Mouse (Mus musculus) cortical plate, adult 2 months (tissue): Measurements from ENCODE around the gene Tmem143.

ENCODE experiments used
- CTCF ChIP-seq: fragments of 200-500 bp; IDR thresholded peaks from 2 replicates; pipeline ENCODE4 v1.5.1; 2011; ENCODE audit warnings: mild to moderate bottlenecking, control low read depth, low read length; ENCODE audit not compliant: insufficient read depth; ENCODE audit errors: extremely low read depth
- POLR2A ChIP-seq: fragments of 200-500 bp; IDR thresholded peaks from 2 replicates; pipeline ENCODE4 v1.6.1; 2011; ENCODE audit warnings: mild to moderate bottlenecking, low read length, control low read depth; ENCODE audit not compliant: insufficient read depth; ENCODE audit errors: extremely low read depth

- no peak for TF ChIP-seq CTCF
- TF ChIP-seq POLR2A = peak; percentile 51; the same call in 1 of the 2 replicates
These were observed 567 bp downstream of the Tmem143 start for GRCm38 (mm10) chr7:45897258-45897757.
